Mouse (Mus musculus) layer of hippocampus, postnatal 10 days (tissue): ENCODE results near the gene Cdkn2b. TPM values are rescaled to one million over a fixed set of nuclear protein-coding genes. Genes with fewer than 3 reads are reported as not detected.

Experiments used
- DNase-seq, 2 experiments: peaks; one replicate each; pipeline ENCODE4 v3.0.0; 2021; ENCODE audit warnings: low spot score in 2 of 2
- long read RNA-seq: library from polyadenylated mRNA; stranded (forward); transcript quantifications from one replicate; pipeline ENCODE4 v2.0.0, GENCODE M21; 2023
- total RNA-seq, 2 experiments: library from RNA; stranded (reverse); gene quantifications; 2 replicates each; pipeline ENCODE4 v1.2.3; 2021

Gene Cdkn2b
- total RNA-seq: 1 to 10 TPM; 2.9 to 4.2 TPM
- long read RNA-seq, transcript Cdkn2b-201 (2 exons, 1,390 nt): major isoform, 8 of 9 reads
- long read RNA-seq, partial matches to known transcripts: 0 of 9 reads
- long read RNA-seq, other reads (novel, unspliced or antisense): 1 of 9 reads

DNA sequence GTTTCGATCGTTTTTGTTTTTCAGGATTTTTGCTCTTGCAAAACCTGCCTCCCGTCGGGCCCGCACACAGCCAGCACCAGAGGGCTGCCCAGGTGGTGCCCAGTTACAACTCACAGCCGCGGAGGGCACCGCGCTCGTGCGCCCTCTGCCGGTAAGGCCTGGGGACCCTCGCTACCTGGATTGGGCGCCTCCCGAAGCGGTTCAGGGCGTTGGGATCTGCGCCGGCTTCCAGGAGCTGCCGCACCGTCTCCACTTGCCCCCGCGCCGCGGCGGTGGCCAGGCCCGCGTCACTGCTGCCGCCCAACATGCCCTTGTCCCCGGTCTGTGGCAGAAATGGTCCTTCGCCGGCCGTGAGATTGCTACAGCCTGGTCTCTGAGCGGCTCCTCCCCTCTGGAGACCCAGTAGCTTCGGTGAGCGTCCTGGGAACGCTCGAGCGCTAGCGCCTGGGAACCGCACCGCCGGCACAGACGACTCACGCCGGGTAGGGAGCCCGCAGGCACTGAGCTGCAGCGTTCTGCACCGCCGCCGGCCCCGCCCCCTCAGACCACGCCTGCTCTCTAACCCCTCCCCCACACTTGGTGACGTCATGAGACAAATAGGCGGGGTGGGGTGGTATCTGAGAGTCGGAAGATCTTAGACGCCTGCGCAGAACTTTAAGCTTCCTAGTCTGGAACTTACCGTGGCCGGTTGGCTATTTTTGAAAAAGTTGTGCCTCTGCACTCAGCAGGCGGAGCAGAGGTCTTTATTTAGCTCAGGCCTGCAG, at the start of gene Cdkn2b:
Cdkn2b (minus strand) TSS at position 549 of the 764 bp plus-strand sequence.
- peak; percentile 78 to 80 for DNase-seq

DNA sequence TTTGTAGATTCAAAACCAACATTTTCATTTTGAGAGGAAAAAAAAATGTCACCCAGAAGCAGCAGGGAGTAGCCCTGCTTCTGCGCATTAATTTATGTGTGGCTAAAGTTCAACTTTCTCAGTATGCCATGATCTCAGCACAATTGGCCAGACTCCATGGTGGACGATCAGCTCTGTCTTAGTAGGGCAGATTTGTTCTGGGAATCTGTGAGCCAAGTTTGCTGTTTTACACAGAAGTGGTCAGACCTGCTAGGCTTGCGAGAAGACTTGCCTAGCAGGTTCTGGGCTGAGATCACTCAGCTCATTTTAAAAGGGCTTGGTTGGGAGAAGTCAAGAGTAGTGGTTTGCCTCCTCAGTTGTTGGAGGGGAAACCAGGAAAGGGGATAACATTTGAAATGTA, 49.5 kb upstream of the Cdkn2b start:
- no peak for DNase-seq

DNA sequence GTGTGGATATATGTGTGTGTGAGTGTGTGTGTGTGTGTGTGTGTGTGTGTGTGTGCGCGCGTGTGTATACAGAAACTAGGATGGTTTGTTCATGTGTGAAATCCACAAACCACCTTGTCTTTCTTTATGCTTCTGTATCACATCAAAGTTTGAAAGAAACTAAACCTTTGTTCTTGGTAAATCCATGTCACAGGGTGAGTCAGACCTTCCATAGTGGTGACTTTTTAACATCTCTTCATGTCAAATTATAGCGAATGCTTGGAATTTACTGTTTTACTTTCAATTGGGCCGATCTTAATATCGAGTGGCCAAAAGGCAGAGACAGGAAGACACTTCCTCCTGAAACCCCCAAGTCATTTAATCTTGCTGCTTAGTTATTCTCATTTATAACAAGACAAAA, 48.7 kb upstream of the Cdkn2b start:
- DNase-seq: no peak

DNA sequence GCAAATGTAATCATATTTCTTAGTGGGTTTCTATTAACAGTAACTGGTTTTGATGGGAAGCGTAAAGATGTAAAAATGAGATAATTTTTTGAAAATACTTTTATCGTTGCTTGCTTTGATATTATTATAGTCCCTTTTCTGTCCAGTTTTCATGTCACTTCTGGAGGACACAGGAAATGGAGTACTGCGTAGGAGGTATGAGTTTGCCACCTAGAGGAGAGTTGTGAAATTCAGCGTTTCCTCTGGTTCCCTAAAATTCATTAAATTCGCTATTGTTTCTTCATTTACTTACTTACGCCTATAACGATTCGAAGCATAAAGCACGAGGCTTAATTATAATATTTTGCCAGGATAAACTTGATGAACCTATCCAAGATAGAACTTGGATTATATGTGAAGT, 43.1 kb upstream of the Cdkn2b start:
- DNase-seq: no peak

DNA sequence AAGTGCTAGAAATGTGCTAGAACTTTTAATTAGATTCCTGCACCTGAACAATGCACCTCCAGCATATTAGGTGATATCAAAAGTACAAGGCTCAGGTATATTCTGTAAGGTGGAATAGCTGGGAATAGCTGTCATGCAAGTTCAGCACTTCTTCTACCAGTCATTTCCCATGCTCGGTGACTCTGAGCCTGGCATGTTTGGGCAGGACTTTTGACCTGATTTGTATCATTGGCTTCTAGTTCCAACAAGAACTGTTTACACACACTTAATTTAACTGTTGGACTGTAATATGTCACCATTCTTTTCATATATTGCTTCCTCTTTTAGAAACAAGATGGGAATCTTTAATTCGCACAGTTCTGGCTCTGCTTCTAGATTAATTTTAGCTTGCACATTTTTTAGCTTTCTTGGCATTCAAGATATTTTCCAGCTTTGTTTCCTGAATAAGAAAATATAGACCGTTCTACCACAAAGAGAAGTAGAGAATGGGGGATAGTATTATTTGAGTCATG, 42.3 kb upstream of the Cdkn2b start:
- no peak for DNase-seq

DNA sequence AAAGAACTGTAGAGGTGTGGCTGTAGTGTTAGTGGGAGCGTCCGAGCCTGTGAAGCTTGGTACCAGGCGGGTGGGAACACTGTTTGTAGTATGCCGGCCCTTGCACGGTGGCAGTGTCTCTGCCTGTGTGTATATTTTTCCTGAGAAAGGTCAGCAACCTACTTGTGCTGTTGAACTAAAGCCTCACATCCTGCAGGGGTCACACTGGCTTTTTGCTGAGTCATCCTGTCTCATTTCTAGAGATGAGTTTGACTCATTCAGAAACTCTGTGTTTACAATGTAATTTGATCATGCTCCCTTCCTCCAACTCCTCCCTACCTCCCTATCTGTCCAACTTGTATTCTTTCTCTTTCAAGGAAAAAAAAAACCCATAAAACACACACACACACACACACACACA, 40.6 kb upstream of the Cdkn2b start:
- DNase-seq: no peak

DNA sequence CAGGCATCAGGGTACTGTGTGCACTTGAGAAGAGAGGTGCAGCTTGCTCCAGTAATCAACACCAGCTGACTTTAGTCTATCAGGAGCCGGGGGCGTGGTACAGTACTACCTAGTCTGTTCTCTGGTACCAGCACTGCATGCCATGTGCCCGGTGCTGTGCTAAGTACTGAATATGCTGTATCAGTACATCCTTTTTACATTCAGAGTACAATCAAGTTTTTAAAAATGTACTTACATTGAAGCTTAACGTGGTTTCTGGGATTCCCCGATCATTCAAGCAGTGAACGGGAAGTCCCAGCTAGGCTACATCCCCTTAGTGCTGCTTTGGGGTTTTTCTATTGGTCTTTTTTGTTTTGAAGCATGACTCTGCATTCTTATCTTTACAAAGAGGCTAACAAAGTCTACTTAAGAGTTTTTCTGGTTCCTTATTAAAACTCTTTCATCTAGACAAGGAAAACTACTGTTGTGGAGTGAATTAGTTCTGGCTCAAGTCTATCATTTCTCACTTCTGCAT, 40.2 kb upstream of the Cdkn2b start:
- no peak for DNase-seq

DNA sequence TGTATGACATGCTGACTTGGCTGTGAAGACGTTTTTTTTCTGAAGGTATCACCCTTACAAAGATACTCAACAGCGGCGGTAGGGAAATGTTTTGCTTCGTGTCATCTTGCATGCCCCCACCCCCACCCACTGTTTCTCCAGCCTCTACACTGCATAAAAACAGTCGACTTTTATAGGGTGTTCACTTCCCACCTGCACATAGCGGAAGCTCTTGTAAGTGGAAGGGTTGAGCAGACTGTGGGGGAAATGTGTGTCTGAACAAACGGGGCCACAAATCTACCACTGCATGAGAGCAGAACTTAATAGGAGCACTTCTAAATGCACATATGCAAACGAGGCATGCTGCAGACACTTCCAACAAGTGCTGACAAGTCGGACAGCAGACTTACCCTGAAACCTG, 39.6 kb upstream of the Cdkn2b start:
- DNase-seq: no peak

DNA sequence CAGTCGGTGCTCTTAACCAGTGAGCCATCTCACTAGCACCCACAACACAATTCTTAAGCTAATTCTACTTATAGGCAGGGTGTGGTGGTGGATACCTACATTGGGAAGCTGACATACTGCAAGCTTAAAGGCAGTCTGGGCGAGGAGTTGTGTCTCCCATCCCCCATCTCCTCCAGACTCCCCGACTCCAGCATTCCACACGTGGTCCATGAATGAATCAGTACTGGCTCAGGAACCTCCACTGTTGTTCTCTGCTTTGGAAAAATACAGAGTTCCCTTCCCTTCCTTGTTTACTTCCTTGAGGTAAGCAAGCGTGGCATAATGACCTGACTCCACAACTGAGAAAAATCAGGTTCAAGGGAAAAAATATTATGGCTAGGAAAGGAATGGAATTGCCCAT, 38.0 kb upstream of the Cdkn2b start:
- DNase-seq: no peak

DNA sequence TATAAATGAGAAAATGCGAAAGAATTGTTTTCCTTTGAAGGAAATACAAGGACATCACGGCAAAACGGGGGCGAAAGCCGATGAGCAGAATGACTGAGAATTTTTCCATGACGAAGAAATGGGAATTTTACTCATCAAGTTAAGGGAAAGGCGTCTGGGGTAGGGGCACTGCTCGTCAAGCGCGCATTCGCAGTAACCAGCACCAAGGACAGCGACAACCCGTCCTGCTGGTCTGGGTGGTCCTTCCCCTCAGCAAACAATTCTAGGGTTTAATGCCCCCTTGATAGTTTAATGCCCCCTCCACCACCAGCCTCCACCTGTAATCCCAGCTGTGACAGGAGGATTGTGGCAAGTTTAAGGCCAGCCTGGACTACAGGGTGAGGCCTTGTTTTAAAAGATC, 2.6 kb upstream of the Cdkn2b start:
- no peak for DNase-seq

DNA sequence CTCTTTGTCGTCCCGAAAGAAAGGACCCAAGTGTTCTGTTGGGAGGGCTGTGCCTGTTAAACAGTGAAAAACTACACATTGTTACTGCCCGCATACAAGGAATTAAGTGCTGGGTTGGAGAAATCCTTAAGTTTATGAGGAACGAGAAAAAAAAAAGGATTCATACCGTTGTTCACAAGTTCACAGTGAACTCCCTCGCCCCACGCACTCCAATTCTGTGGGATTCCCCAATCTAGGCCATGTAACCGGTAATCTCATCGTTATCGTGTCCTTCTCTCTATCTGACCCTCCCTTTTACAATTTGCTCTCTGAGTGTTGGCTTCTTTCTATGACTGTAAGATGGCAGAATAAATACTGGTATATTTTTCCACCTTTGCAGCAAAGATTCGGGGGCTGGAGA, 843 bp downstream of the Cdkn2b start:
- DNase-seq: no peak

DNA sequence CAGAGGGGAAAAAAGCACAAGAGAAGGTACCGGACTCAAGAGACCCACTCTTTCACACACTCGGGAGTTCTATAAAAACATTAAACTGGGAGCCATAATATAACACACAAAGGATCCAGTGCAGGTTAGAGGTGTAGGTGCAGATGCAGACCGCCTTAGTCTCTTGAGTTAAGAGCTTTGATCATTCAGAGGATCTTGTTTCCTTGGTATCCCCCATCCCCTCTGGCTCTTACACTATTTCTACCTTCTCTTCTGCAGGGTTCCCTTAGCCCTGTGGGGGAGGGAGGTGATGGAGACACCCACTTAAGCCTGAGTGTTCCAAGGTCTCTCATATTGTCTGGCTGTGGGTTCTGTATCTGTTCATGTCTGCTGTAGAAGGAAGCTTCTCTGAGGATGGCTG, 2.8 kb downstream of the Cdkn2b start:
- no peak for DNase-seq

DNA sequence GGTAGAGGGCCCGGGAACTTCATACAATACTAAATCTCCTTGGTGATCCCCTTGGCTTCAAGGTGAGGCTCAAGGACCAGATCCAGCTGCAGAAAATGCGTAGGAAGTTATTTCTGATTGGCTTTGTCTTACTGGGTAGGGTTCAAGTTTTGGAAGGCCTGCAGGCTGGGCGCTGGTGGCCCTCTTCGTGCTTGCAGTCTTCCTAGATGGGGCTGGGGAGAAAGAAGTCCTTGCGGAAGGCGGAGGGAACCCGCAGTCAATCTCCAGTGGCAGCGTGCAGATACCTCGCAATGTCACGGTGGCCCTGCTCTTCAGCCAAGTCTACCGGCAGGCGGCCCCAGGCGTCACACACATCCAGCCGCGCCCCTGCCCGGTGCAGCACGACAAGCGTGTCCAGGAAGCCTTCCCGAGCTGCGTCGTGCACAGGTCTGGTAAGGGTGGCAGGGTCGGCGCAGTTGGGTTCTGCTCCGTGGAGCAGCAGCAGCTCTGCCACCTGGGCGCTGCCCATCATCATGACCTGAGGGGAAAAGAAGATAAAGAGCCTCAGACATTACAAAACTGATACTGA, 4.0 kb downstream of the Cdkn2b start:
- DNase-seq: no peak

DNA sequence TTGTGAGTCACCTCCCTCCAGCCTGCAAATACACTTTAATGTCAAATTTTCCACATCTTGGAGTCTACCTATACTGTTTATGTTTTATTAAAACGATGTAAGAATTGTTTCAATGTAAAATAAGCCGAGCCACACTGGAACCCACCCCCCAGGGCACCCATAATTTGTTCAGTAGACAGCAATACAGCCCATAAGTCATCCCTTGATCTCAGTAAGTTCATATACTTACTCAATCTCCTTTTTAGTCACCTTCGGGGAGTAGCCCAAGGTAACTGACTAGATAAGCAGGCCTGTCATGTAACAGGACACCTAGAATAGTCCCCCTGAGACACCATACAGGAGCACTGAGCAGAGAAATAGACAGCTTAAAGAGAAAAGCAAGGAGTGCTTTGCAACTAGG, 5.1 kb downstream of the Cdkn2b start:
- DNase-seq: no peak

DNA sequence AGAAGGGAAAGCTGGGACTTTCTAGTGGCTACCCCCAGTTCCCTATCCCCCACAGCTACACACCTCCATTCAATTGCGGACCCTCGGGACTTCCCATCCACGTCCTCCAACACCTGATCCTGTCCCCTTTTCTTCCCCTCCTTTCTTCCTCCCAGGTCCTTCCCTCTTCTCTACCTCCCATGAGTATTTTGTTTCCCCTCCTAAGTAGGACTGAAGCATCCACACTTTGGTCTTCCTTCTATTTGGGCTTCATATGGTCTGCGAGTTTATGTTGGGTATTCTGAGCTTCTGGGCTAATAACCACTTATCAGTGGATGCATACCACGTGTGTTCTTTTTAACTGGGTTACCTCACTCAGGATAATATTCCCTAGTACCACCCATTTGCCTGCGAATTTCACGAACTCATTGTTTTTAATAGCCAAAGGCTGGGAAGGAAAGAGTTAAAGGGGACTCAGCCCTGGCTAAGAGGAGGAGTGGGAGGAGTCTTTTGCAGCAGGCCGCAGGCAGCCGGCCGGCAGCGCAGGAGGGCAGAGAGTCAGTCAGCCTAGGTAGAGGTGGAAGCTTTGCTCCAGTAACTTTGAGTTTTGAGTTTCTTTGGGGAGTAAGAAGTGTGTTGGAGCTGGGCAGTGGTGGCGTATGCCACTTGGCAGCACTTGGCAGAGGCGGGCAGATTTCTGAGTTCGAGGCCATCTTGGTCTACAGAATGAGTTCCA, 7.4 kb downstream of the Cdkn2b start:
- no peak for DNase-seq

DNA sequence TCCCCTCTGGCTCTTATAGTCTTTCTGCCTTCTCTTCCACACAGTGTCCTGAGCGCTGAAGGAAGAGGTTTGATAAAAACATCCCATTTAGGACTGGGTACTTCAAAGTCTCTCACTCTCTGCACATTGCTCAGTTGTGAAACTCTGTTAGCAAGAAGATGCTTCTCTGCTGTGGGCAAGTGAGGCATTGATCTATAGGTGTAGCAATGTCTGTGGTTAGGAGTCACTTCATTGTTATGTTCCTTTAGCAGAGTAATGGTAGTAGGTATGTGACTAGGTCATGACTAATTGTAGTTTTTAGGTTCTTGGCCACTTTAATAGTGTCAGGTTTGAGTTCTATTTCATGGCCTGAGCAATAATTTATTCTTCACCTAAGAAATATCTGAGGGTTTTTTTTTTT, 8.7 kb downstream of the Cdkn2b start:
- DNase-seq: no peak

DNA sequence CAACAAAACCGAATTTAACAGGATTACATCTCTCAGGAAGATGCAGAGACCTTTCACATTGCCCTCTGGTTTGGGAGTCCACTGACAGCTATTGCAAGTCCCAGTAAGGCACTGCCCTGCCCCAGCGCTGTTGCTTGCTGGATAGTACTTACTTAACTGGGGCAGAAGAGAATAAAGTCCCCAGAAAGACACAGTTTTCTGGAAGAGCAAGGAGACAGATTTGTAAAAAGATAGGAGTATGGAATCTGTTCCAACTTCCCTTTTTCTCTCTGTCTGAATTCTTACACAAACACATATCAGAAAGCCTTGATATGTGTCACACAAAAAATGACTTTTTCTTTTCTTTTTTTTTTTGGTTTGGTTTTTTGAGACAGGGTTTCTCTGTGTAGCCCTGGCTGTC, 11.1 kb downstream of the Cdkn2b start:
- DNase-seq: no peak

DNA sequence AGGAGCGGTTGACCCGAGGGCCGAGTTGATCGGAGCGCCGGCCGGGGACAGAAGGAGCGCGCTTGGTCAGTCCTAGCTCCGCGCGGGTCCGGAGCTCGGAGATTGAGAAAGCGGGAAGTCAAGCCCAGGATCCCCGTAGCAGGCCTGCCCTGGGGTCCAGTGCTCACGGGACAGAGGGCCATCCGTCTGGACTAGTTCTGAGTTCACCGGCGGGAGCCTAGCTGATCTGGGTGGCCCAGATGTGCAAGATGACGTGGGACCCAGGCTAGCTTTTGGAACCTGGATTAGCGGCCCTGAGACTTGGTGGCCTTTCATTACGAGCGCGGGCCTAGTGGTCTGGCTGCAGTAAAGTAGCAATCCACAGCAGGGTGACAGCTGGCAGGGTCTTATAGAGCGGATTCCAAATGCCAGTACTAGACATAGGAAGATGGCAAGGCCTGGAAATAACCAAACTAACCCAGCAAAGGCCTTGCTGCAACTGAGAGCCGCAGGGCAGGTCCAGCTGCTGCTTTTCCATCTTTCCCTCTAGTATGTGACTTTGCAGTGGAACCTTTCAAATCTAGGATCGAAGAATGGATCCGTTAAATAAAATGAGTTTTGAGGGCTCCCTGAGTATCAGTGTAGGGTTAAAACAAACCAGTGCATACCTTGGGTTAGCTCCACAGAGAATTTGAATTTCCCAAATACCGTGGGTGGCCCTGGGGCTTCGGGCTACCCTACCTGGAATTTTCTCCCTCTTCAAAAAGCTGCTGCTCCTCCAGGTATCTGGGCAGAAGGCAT, 15.2 kb downstream of the Cdkn2b start:
- DNase-seq: no peak

DNA sequence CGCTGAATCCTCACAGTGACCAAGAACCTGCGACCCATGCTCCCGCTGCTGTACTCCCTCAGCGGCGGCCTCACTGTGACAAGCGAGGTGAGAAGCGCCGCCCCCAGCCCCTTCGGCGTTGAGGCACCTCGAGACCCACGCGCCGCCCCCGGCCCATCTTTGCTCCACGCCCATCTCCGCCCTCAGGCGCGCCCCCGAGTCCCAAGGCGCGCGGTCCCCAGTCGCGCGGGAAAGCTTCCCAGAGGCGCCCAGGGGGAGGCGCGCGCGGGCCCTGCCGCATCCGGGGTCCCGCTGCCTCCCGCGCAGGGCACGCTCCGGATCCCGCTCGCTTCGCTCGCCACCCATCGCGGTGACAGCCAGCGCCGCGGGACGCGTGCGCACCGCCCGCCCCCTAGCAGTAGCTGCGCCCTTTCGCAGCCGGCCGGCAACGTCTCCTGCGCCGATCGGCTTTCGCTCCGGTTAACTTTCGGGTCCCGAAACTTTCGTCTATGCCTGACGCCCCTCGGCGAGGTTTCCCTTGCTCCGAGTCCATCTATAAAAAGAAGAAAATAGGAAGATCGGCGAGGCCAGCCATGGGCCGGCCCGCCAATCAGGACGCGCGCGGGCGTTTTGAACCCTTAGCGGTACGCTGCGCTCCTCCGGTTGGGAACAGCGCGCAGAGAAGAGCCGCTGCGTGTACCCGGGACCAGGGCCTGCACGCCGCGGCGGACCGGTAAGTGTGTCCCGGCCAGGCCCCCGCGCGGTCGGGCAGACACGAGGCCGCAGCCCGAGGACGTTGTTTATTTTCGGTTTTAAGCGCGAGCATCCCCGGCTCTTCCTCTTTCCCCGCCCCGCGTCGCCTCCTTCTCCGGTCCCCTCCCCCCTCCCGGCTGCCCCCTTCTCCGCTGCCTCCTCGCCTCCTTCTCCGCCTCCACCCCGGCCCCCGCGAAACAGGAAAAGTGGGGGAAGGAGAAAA, 16.1 kb downstream of the Cdkn2b start, which contains the start of gene Cdkn2a:
Cdkn2a (minus strand) TSS at position 168 of the 955 bp plus-strand sequence.
- DNase-seq: peak; percentile 62 to 74

DNA sequence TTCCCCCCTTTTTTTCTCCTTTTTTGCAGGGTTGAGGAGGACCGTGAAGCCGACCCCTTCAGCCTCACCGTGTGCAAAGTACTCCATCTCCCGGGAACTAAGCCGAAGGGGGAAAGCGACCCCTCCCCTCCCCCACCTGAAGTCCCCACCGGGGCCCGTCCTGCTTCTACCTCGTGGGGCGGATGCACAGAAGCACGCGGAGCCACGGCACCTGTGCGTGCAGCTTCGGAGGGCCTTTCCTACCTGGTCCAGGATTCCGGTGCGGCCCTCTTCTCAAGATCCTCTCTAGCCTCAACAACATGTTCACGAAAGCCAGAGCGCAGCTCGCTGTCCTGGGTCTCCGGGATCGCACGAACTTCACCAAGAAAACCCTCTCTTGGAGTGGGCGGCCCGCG, 16.8 kb downstream of the Cdkn2b start:
- no peak for DNase-seq
